Mouse (Mus musculus): ENCODE measurements around the gene Zp2.

GRCm38 (mm10) chr7:120106356-120106755, 38.7 kb downstream of the Zp2 start:
- no peak for TF ChIP-seq CTCF (IDR thresholded peaks at IDR 0.05; ENCODE audit: control insufficient read depth, insufficient read depth, insufficient replicate concordance, low read depth, low read length)
- no peak for TF ChIP-seq POLR2A (IDR thresholded peaks at IDR 0.05; ENCODE audit: control insufficient read depth, low read depth, low read length)

Data from testis, adult 2 months (tissue).